Mouse (Mus musculus): ENCODE results near the gene Kiss1r. TPM values are rescaled to one million over a fixed set of nuclear protein-coding genes. Genes with fewer than 3 reads are reported as not detected.

Gene Kiss1r
- polyA plus RNA-seq, 1 experiment from 2014 or later, result 2.2 TPM

GRCm38 (mm10) chr10:79927324-79928029 is 10.7 kb downstream of the Kiss1r start:
- Histone ChIP-seq H3K36me3 (peaks cover 21% of the 10 kb centered on the region), H3K9me3 (no peaks in the 10 kb centered on the region), H3K4me3 (replicated peaks) (peak overlapping the region; percentile 81), H3K9ac (replicated peaks) (peak overlapping the region; percentile 87), H3K27me3 (peaks cover 14% of the 10 kb centered on the region), H3K4me1 (replicated peaks) (peaks cover 49% of the 10 kb centered on the region), H3K4me2 (replicated peaks) (peak overlapping the region; percentile 91), H3K27ac (peak overlapping the region; percentile 89)
- peak; percentile 48 for ATAC-seq
- WGBS, result under 1% methylated on average over 53 of the region's 54 CpGs

DNA sequence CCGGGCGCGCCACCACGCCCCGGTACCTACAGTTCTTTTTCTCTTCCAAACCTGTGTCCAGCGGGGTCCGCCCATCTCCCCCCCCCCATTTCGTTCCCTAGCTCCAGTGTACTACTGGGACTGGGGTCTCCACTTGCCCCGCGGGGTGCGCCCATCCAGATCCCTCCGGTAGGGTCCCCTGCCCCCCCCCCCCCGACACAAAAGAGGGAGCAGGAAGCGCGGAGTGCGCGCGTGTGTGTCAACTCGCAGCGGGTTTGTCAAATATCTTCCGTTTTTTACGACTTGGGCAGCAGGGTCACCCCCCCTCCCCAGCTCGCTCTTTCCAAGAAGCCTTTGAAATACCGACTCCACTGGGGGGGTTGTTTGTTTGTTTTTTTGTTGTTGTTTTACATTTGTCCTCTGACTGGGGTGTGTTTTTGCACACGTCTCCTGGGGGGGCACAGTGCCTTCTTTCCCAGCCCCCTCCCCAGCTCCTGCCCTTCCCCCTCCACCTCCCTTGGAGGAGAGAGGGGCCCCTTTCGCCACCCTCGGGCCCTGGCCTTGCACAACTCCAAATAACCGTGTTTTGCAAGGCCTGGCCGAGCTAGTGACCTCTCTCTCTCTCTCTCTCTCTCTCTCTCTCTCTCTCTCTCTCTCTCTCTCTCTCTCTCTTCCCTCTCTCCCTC is 11.4 kb downstream of the Kiss1r start:
- no peak for ATAC-seq
- H3K9ac ChIP-seq (replicated peaks), result peak overlapping the region; percentile 87
- H3K4me2 ChIP-seq (replicated peaks), result peak overlapping the region; percentile 91
- WGBS, result 1% methylated on average over 29 of the region's 29 CpGs
- peak overlapping the region; percentile 81 for H3K4me3 ChIP-seq (replicated peaks)
- H3K9me3 ChIP-seq, result no peaks in the 10 kb centered on the region
- H3K4me1 ChIP-seq (replicated peaks), result peaks cover 55% of the 10 kb centered on the region
- H3K36me3 ChIP-seq, result peaks cover 27% of the 10 kb centered on the region
- peaks cover 7% of the 10 kb centered on the region for H3K27me3 ChIP-seq
- H3K27ac ChIP-seq, result peak overlapping the region; percentile 89

DNA sequence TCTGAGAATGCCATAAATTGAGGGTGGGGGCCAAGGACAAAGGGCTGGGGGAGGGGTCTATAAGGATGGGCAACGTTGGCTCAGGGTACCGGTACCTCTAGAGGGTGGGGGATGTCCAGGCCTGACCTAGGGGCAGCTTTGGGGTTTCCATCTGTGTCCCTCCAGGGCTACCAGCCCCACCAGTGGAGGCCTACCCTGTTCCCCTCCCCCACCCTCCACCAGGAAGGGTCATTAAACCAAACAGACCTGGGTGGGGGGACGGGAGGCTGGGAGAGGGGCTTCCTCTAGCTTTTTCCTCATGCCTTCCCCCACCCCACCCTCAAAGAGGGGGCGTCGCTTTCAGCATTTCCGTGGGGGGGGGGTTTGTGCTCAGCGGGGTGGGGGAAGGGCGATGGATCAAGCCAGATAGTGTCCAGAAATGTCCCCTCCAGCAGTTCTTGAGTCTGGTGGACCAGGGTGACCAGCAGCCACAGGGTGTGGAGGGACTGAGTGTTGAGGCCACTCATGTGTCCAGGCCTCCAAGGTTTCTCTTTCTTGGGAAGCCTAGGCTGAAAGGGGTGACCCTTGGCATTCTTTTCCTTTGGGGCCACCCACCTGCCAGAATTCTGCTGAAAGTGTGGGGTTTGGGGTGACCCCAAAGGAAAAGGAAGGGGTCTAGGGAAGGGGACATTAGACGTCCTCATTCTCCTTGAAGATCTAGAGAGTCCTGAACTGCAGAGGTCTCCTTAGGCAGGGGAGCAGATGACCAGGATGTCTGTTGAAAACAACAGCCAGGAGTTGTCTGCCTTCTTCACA is 12.3 kb downstream of the Kiss1r start:
- Histone ChIP-seq H3K4me1 (replicated peaks) (peaks cover 63% of the 10 kb centered on the region), H3K4me2 (replicated peaks) (peak overlapping the region; percentile 91)

GRCm38 (mm10) chr10:79929967-79930825 is 13.4 kb downstream of the Kiss1r start:
- Histone ChIP-seq H3K4me2 (replicated peaks) (peak overlapping the region; percentile 91), H3K9me3 (no peaks in the 10 kb centered on the region), H3K36me3 (peaks cover 41% of the 10 kb centered on the region), H3K9ac (replicated peaks) (peak overlapping the region; percentile 3; the same call in 1 of the 2 replicates), H3K27ac (no peak overlapping the region), H3K4me3 (replicated peaks) (peak overlapping the region; percentile 81; the same call in 1 of the 2 replicates), H3K4me1 (replicated peaks) (peaks cover 73% of the 10 kb centered on the region), H3K27me3 (no peaks in the 10 kb centered on the region)
- ATAC-seq, result no peak
- WGBS, result 89% methylated on average over 18 of the region's 18 CpGs

More for the DNA sequence above, 12.3 kb downstream of the Kiss1r start:
- no peak for ATAC-seq
- H3K27ac ChIP-seq, result peak overlapping the region; percentile 89
- H3K4me3 ChIP-seq (replicated peaks), result peak overlapping the region; percentile 81
- H3K27me3 ChIP-seq, result no peaks in the 10 kb centered on the region; the same call in 1 of the 2 replicates
- H3K9ac ChIP-seq (replicated peaks), result peak overlapping the region; percentile 87
- H3K36me3 ChIP-seq, result peaks cover 33% of the 10 kb centered on the region
- WGBS, result 19% methylated on average over 9 of the region's 9 CpGs
- H3K9me3 ChIP-seq, result no peaks in the 10 kb centered on the region

DNA sequence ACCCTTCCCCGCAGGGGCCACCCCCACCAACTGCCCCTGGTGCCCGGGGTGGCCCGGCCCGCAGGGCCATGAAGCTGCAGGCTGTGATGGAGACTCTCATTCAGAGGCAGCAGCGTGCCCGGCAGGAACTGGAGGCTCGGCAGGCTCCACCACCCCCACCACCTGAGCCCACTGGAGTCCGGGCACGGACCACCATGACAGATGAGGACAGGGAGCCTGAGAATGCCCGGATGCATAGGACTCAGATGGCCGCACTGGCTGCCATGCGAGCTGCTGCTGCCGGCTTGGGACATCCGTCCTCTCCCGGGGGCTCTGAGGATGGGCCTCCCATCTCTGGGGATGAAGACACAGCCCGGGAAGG is 14.0 kb downstream of the Kiss1r start:
- Histone ChIP-seq H3K36me3 (peaks cover 42% of the 10 kb centered on the region), H3K4me3 (replicated peaks) (no peak overlapping the region), H3K4me1 (replicated peaks) (peaks cover 69% of the 10 kb centered on the region), H3K4me2 (replicated peaks) (no peak overlapping the region), H3K9ac (replicated peaks) (no peak overlapping the region; the same call in 1 of the 2 replicates), H3K27ac (no peak overlapping the region), H3K27me3 (no peaks in the 10 kb centered on the region), H3K9me3 (no peaks in the 10 kb centered on the region)
- WGBS, result 81% methylated on average over 16 of the region's 16 CpGs
- no peak for ATAC-seq

DNA sequence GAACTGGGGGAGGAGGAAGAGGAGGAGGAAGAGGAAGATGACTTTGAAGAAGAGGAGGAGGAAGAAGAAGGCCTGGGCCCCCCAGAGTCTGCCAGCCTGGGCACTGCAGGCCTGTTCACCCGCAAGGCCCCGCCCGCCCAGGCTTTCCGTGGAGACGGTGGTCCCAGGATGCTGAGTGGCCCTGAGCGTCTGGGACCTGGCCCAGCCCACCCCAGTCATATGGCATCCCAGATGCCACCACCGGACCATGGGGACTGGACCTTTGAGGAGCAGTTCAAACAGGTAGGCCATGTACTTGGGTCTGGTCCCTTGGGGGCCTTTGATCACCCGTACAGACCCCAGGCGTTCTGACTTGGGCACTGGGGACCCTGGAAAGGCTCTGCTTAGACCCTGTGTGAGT is 15.0 kb downstream of the Kiss1r start:
- H3K9me3 ChIP-seq, result no peaks in the 10 kb centered on the region
- H3K36me3 ChIP-seq, result peaks cover 45% of the 10 kb centered on the region
- no peak overlapping the region; the same call in 1 of the 2 replicates for H3K27ac ChIP-seq
- 0 out of 2 replicates have a peak overlapping the region, but pooled peaks have one; percentile 54 for H3K9ac ChIP-seq (replicated peaks)
- no peak overlapping the region for H3K4me2 ChIP-seq (replicated peaks)
- peaks cover 68% of the 10 kb centered on the region for H3K4me1 ChIP-seq (replicated peaks)
- no peak for ATAC-seq
- H3K27me3 ChIP-seq, result no peaks in the 10 kb centered on the region
- WGBS, result 90% methylated on average over 9 of the region's 9 CpGs
- no peak overlapping the region for H3K4me3 ChIP-seq (replicated peaks)

- Histone ChIP-seq H3K27ac (peak overlapping the region; percentile 22), H3K4me2 (replicated peaks) (0 out of 2 replicates have a peak overlapping the region, but pooled peaks have one; percentile 4), H3K36me3 (peaks cover 53% of the 10 kb centered on the region), H3K4me1 (replicated peaks) (peaks cover 74% of the 10 kb centered on the region), H3K9ac (replicated peaks) (peak overlapping the region; percentile 54), H3K4me3 (replicated peaks) (no peak overlapping the region), H3K9me3 (no peaks in the 10 kb centered on the region), H3K27me3 (no peaks in the 10 kb centered on the region)
- no peak for ATAC-seq
- WGBS, result 19% methylated on average over 8 of the region's 8 CpGs
These were observed 16.0 kb downstream of the Kiss1r start for GRCm38 (mm10) chr10:79932736-79933135.

- Histone ChIP-seq H3K4me1 (replicated peaks) (peaks cover 73% of the 10 kb centered on the region), H3K9me3 (no peaks in the 10 kb centered on the region), H3K4me2 (replicated peaks) (0 out of 2 replicates have a peak overlapping the region, but pooled peaks have one; percentile 4), H3K4me3 (replicated peaks) (no peak overlapping the region), H3K27ac (peak overlapping the region; percentile 22; the same call in 1 of the 2 replicates), H3K36me3 (peaks cover 57% of the 10 kb centered on the region), H3K27me3 (no peaks in the 10 kb centered on the region), H3K9ac (replicated peaks) (peak overlapping the region; percentile 54; the same call in 1 of the 2 replicates)
- ATAC-seq, result no peak
- WGBS, result 72% methylated on average over 9 of the region's 9 CpGs
These were observed 16.4 kb downstream of the Kiss1r start for GRCm38 (mm10) chr10:79933145-79933679.

DNA sequence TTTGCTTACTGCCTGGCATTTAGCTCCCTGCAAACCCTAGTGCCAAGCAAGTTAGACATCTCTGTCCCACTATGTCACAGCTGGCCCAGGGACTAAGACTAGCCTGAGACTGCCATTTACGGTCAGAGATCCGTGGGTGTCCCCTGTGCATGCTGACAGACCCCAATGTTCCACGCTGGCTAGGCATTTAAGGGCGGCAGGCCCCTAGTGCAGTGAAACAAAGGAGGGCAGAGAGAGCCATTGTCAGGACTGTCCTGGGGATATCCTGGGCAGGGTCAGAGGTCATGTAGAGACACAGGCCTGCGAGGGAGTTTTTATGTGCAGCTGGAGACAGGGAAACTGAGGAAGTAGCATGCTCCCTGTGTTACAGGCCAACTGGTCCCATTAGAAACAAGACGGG is 17.1 kb downstream of the Kiss1r start:
- H3K9ac ChIP-seq (replicated peaks), result no peak overlapping the region

DNA sequence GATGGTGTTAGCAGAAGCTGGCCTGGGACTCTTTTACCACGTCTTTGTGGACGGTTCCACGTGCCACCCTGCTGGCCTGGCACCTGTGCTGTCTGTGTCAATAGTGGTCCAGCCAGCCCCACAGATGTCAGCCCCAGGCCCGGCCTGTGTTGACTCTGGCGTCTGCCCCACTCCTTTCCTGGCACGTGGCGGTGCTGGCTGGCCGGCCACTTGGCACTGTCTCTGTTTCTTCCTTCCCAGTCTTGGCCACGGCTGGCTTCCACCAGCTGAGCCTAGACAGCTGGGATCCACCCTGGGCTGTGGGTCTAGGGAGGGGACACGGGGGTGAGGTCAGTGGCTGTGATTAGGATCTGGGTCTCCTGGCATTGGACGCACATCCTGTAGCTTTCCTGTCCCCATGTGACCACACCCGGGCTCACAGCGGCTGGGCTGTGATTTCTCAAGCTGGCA is 17.5 kb downstream of the Kiss1r start:
- H3K9me3 ChIP-seq, result no peaks in the 10 kb centered on the region
- 74% methylated on average over 13 of the region's 13 CpGs for WGBS
- H3K27me3 ChIP-seq, result no peaks in the 10 kb centered on the region
- no peak overlapping the region for H3K9ac ChIP-seq (replicated peaks)
- H3K36me3 ChIP-seq, result peaks cover 57% of the 10 kb centered on the region
- H3K4me1 ChIP-seq (replicated peaks), result peaks cover 64% of the 10 kb centered on the region
- peak overlapping the region; percentile 35; the same call in 1 of the 2 replicates for H3K27ac ChIP-seq
- ATAC-seq, result peak; percentile 32
- H3K4me3 ChIP-seq (replicated peaks), result no peak overlapping the region
- H3K4me2 ChIP-seq (replicated peaks), result no peak overlapping the region

More for the DNA sequence above, 17.1 kb downstream of the Kiss1r start:
- H3K4me1 ChIP-seq (replicated peaks), result peaks cover 68% of the 10 kb centered on the region
- ATAC-seq, result no peak
- H3K27ac ChIP-seq, result no peak overlapping the region; the same call in 1 of the 2 replicates
- no peaks in the 10 kb centered on the region for H3K9me3 ChIP-seq
- H3K27me3 ChIP-seq, result no peaks in the 10 kb centered on the region
- 29% methylated on average over 6 of the region's 6 CpGs for WGBS
- H3K4me2 ChIP-seq (replicated peaks), result no peak overlapping the region
- no peak overlapping the region for H3K4me3 ChIP-seq (replicated peaks)
- peaks cover 57% of the 10 kb centered on the region for H3K36me3 ChIP-seq
